Mouse (Mus musculus): ENCODE data around the gene Arhgap19. TPM values are rescaled to one million over a fixed set of nuclear protein-coding genes. Genes with fewer than 3 reads are reported as not detected.

Gene Arhgap19
- polyA plus RNA-seq, 1 experiment, result 8.5 TPM

- peaks cover 3% of the 10 kb centered on the region for H3K4me1 ChIP-seq (ENCODE audit: control insufficient read depth, insufficient read depth, insufficient read length)
- 76% methylated on average over 3 of the region's 3 CpGs for WGBS
- no peak for TF ChIP-seq CTCF (IDR thresholded peaks at IDR 0.05; ENCODE audit: extremely low read depth, insufficient read depth, insufficient read length, insufficient replicate concordance)
- TF ChIP-seq POLR2A (IDR thresholded peaks at IDR 0.05; ENCODE audit: low read depth, low read length), result no peak
- no peak overlapping the region for H3K27ac ChIP-seq (ENCODE audit: insufficient read depth, low read length)
- H3K4me3 ChIP-seq (ENCODE audit: extremely low read depth, insufficient read depth, insufficient read length), result no peak overlapping the region
- no peak for DNase-seq (ENCODE audit: low read depth in 1 of 2, low spot score in 2 of 2)
- no peaks in the 10 kb centered on the region for H3K36me3 ChIP-seq (ENCODE audit: control insufficient read depth, insufficient read depth, low read length)
- H3K27me3 ChIP-seq (ENCODE audit: control insufficient read depth, insufficient read depth, low read length), result no peaks in the 10 kb centered on the region
Observed at GRCm38 (mm10) chr19:41826529-41826928, 24.7 kb upstream of the Arhgap19 start.

GRCm38 (mm10) chr19:41824950-41825349 is 23.1 kb upstream of the Arhgap19 start:
- H3K27me3 ChIP-seq (ENCODE audit: control insufficient read depth, insufficient read depth, low read length), result no peaks in the 10 kb centered on the region
- no peaks in the 10 kb centered on the region for H3K36me3 ChIP-seq (ENCODE audit: control insufficient read depth, insufficient read depth, low read length)
- H3K4me3 ChIP-seq (ENCODE audit: extremely low read depth, insufficient read depth, insufficient read length), result no peak overlapping the region
- no peak for TF ChIP-seq CTCF (IDR thresholded peaks at IDR 0.05; ENCODE audit: extremely low read depth, insufficient read depth, insufficient read length, insufficient replicate concordance)
- TF ChIP-seq POLR2A (IDR thresholded peaks at IDR 0.05; ENCODE audit: low read depth, low read length), result no peak
- DNase-seq (ENCODE audit: low read depth in 1 of 2, low spot score in 2 of 2), result no peak
- WGBS, result 44% methylated on average over 5 of the region's 5 CpGs
- H3K27ac ChIP-seq (ENCODE audit: insufficient read depth, low read length), result no peak overlapping the region
- no peaks in the 10 kb centered on the region; the same call in 1 of the 2 replicates for H3K4me1 ChIP-seq (ENCODE audit: control insufficient read depth, insufficient read depth, insufficient read length)

- Histone ChIP-seq H3K4me3 (ENCODE audit: extremely low read depth, insufficient read depth, insufficient read length) (no peak overlapping the region), H3K27me3 (ENCODE audit: control insufficient read depth, insufficient read depth, low read length) (no peaks in the 10 kb centered on the region), H3K27ac (ENCODE audit: insufficient read depth, low read length) (no peak overlapping the region), H3K36me3 (ENCODE audit: control insufficient read depth, insufficient read depth, low read length) (no peaks in the 10 kb centered on the region), H3K4me1 (ENCODE audit: control insufficient read depth, insufficient read depth, insufficient read length) (0 out of 2 replicates have a peak, but pooled peaks cover 2% of the 10 kb centered on the region)
- WGBS, result 91% methylated on average over 1 of the region's 1 CpGs
- no peak for DNase-seq (ENCODE audit: low read depth in 1 of 2, low spot score in 2 of 2)
- no peak for TF ChIP-seq CTCF (IDR thresholded peaks at IDR 0.05; ENCODE audit: extremely low read depth, insufficient read depth, insufficient read length, insufficient replicate concordance)
- TF ChIP-seq POLR2A (IDR thresholded peaks at IDR 0.05; ENCODE audit: low read depth, low read length), result no peak
Observed at GRCm38 (mm10) chr19:41822589-41822988, 20.7 kb upstream of the Arhgap19 start.

GRCm38 (mm10) chr19:41821436-41821835 is 19.6 kb upstream of the Arhgap19 start:
- 84% methylated on average over 5 of the region's 5 CpGs for WGBS

GRCm38 (mm10) chr19:41818749-41819148 is 16.9 kb upstream of the Arhgap19 start:
- no peak for DNase-seq (ENCODE audit: low read depth in 1 of 2, low spot score in 2 of 2)
- no peak overlapping the region for H3K4me3 ChIP-seq (ENCODE audit: extremely low read depth, insufficient read depth, insufficient read length)
- WGBS, result 35% methylated on average over 4 of the region's 4 CpGs
- 0 out of 2 replicates have a peak, but pooled peaks cover 2% of the 10 kb centered on the region for H3K4me1 ChIP-seq (ENCODE audit: control insufficient read depth, insufficient read depth, insufficient read length)
- no peak overlapping the region for H3K27ac ChIP-seq (ENCODE audit: insufficient read depth, low read length)
- H3K27me3 ChIP-seq (ENCODE audit: control insufficient read depth, insufficient read depth, low read length), result no peaks in the 10 kb centered on the region
- TF ChIP-seq CTCF (IDR thresholded peaks at IDR 0.05; ENCODE audit: extremely low read depth, insufficient read depth, insufficient read length, insufficient replicate concordance) (no peak), POLR2A (IDR thresholded peaks at IDR 0.05; ENCODE audit: low read depth, low read length) (no peak)
- H3K36me3 ChIP-seq (ENCODE audit: control insufficient read depth, insufficient read depth, low read length), result no peaks in the 10 kb centered on the region

More at GRCm38 (mm10) chr19:41821436-41821835, 19.6 kb upstream of the Arhgap19 start:
- TF ChIP-seq CTCF (IDR thresholded peaks at IDR 0.05; ENCODE audit: extremely low read depth, insufficient read depth, insufficient read length, insufficient replicate concordance) (no peak), POLR2A (IDR thresholded peaks at IDR 0.05; ENCODE audit: low read depth, low read length) (no peak)
- H3K36me3 ChIP-seq (ENCODE audit: control insufficient read depth, insufficient read depth, low read length), result no peaks in the 10 kb centered on the region
- H3K4me1 ChIP-seq (ENCODE audit: control insufficient read depth, insufficient read depth, insufficient read length), result 0 out of 2 replicates have a peak, but pooled peaks cover 2% of the 10 kb centered on the region
- H3K4me3 ChIP-seq (ENCODE audit: extremely low read depth, insufficient read depth, insufficient read length), result no peak overlapping the region
- no peak overlapping the region for H3K27ac ChIP-seq (ENCODE audit: insufficient read depth, low read length)
- DNase-seq (ENCODE audit: low read depth in 1 of 2, low spot score in 2 of 2), result no peak
- no peaks in the 10 kb centered on the region for H3K27me3 ChIP-seq (ENCODE audit: control insufficient read depth, insufficient read depth, low read length)

GRCm38 (mm10) chr19:41817325-41817724 is 15.5 kb upstream of the Arhgap19 start:
- no peak for TF ChIP-seq POLR2A (IDR thresholded peaks at IDR 0.05; ENCODE audit: low read depth, low read length)
- TF ChIP-seq CTCF (IDR thresholded peaks at IDR 0.05; ENCODE audit: extremely low read depth, insufficient read depth, insufficient read length, insufficient replicate concordance), result no peak
- H3K27ac ChIP-seq (ENCODE audit: insufficient read depth, low read length), result no peak overlapping the region
- 89% methylated on average over 10 of the region's 10 CpGs for WGBS
- H3K27me3 ChIP-seq (ENCODE audit: control insufficient read depth, insufficient read depth, low read length), result no peaks in the 10 kb centered on the region
- DNase-seq (ENCODE audit: low read depth in 1 of 2, low spot score in 2 of 2), result no peak
- 0 out of 2 replicates have a peak, but pooled peaks cover 2% of the 10 kb centered on the region for H3K4me1 ChIP-seq (ENCODE audit: control insufficient read depth, insufficient read depth, insufficient read length)
- H3K4me3 ChIP-seq (ENCODE audit: extremely low read depth, insufficient read depth, insufficient read length), result no peak overlapping the region
- no peaks in the 10 kb centered on the region for H3K36me3 ChIP-seq (ENCODE audit: control insufficient read depth, insufficient read depth, low read length)

GRCm38 (mm10) chr19:41816915-41817314 is 15.1 kb upstream of the Arhgap19 start:
- 85% methylated on average over 5 of the region's 5 CpGs for WGBS
- H3K4me1 ChIP-seq (ENCODE audit: control insufficient read depth, insufficient read depth, insufficient read length), result 0 out of 2 replicates have a peak, but pooled peaks cover 2% of the 10 kb centered on the region
- H3K27me3 ChIP-seq (ENCODE audit: control insufficient read depth, insufficient read depth, low read length), result no peaks in the 10 kb centered on the region

More at GRCm38 (mm10) chr19:41816915-41817314, 15.1 kb upstream of the Arhgap19 start:
- Histone ChIP-seq H3K27ac (ENCODE audit: insufficient read depth, low read length) (no peak overlapping the region), H3K36me3 (ENCODE audit: control insufficient read depth, insufficient read depth, low read length) (no peaks in the 10 kb centered on the region), H3K4me3 (ENCODE audit: extremely low read depth, insufficient read depth, insufficient read length) (no peak overlapping the region)
- TF ChIP-seq POLR2A (IDR thresholded peaks at IDR 0.05; ENCODE audit: low read depth, low read length), result no peak
- TF ChIP-seq CTCF (IDR thresholded peaks at IDR 0.05; ENCODE audit: extremely low read depth, insufficient read depth, insufficient read length, insufficient replicate concordance), result no peak
- no peak for DNase-seq (ENCODE audit: low read depth in 1 of 2, low spot score in 2 of 2)

Data from spleen, adult 2 months (tissue).